Mouse (Mus musculus) bone marrow macrophage, adult 2 months (primary cell): ENCODE measurements around the gene Gng7. TPM values are rescaled to one million over a fixed set of nuclear protein-coding genes. Genes with fewer than 3 reads are reported as not detected.
"Not testable (repeated sequence)": the region's sequence is repeated elsewhere in the genome, so short reads cannot be mapped to it uniquely, and the experiment has no call there.

ENCODE experiments used
- H3K27ac ChIP-seq: 2 replicates; pipeline ENCODE4 v1.5.1; 2012; ENCODE audit warnings: low read depth, low read length; ENCODE audit not compliant: insufficient read depth
- H3K4me1 ChIP-seq: 2 replicates; pipeline ENCODE4 v1.6.1; 2012; ENCODE audit warnings: low read length; ENCODE audit not compliant: control insufficient read depth, insufficient read depth
- H3K4me3 ChIP-seq: 2 replicates; pipeline ENCODE4 v1.5.1; 2012; ENCODE audit warnings: mild to moderate bottlenecking, low read length, moderate library complexity; ENCODE audit not compliant: insufficient read depth
- CTCF ChIP-seq: IDR thresholded peaks from 2 replicates; pipeline ENCODE4 v1.5.1; 2012; ENCODE audit warnings: low read depth, mild to moderate bottlenecking, low read length, moderate library complexity
- POLR2A ChIP-seq: IDR thresholded peaks from 2 replicates; pipeline ENCODE4 v1.6.1; 2012; ENCODE audit warnings: mild to moderate bottlenecking, low read depth, low read length, borderline replicate concordance
- polyA plus RNA-seq: library from polyadenylated mRNA; stranded (reverse); fragments of >200 nt; gene quantifications from 2 replicates; pipeline ENCODE4 v1.2.4, GENCODE M21; 2012; ENCODE audit not compliant: missing spikeins, insufficient read depth, insufficient read length

Gene Gng7
- polyA plus RNA-seq: 3.5 and 4.6 TPM in 2 replicates

DNA sequence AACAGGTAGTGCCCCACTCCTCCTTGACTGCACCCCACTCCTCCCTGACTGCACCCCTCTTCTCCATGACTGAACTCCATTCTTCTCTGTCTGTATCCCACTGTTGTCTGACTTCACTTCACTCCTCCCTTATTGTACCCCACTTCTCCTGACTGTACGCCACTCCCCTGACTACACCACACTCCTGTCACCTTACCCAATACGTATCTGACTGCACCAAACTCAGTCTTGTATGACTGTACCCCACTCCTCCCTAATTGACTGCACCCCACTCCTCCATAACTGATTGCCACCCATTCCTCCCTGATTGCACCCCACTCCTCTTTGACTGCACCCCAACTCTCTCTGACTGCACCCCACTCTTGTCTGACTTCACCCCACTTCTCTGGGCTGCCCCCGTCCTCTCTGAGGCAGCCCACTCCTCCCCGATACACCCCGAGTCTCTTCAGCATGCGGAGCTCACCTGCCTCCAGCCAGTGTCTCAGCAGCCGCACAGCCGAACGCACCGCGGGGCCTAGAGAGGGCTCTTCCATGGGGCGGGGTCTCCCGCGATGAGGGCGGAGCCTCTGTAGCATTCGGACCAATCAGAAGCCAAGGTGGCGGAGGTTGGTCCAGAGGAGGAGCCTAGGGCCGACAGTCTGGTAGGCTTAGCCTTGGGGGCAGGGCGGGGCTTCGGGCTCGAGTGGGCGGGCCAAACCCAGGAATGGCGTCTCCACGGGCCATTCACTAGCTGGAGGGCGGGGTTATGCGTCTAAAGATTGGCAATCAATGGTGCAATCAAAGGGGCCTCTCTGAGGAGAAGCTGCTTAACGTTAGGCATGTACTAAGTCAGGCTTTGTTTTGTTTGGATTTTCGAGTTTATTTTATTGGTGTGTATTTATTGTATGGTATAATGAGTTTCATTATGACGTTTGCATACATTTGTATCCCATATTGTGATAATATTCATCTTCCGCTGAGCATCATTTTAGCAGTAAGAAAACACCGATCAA, at the start of gene Gng7:
TSS of gene Gng7 (minus strand) at position 553 of the 992 bp plus-strand sequence.
- no peak for TF ChIP-seq CTCF
- no peak for TF ChIP-seq POLR2A
- peak within 1 kb of the TSS; percentile 60 for H3K4me3 ChIP-seq
- no peak within 1 kb of the TSS for H3K27ac ChIP-seq
- peaks cover 5% of the 10 kb centered on the region; the same call in 1 of the 2 replicates for H3K4me1 ChIP-seq

DNA sequence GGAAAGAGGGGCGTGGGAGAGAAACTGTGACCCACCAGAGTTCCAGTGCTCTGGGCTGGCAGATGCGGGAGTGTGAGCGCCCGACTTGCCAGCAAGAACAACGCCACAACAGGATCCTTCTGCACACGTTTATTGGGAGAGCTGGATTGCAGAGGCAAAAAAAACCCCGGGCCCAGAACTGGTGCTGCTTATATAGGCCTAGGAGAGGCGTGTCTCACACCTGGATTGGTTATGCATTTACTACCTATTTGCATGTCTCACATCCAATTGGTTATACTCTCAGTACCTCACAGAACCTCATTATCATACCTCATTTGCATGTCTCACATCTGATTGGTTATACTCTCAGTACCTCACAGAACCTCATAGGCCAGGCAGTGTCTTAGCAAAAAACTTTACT, 49.8 kb upstream of the Gng7 start:
- H3K4me1 ChIP-seq, H3K4me3 ChIP-seq, H3K27ac ChIP-seq: not testable (repeated sequence)

- H3K27ac ChIP-seq: no peak overlapping the region
- H3K4me3 ChIP-seq: no peak overlapping the region
- H3K4me1 ChIP-seq: peaks cover 8% of the 10 kb centered on the region; the same call in 1 of the 2 replicates
- no peak for TF ChIP-seq POLR2A
- TF ChIP-seq CTCF: no peak
These were observed 48.0 kb upstream of the Gng7 start for GRCm38 (mm10) chr10:81062710-81063109.

- no peak for TF ChIP-seq POLR2A
- no peak for TF ChIP-seq CTCF
- Histone ChIP-seq H3K4me3 (peak within 1 kb of the TSS; percentile 98), H3K4me1 (peaks cover 8% of the 10 kb centered on the region; the same call in 1 of the 2 replicates), H3K27ac (peak within 1 kb of the TSS; percentile 40)
These were observed 45.1 kb upstream of the Gng7 start, which contains the start of gene Sgta for GRCm38 (mm10) chr10:81059603-81060543. Sgta (minus strand) TSS chr10:81060181.

DNA sequence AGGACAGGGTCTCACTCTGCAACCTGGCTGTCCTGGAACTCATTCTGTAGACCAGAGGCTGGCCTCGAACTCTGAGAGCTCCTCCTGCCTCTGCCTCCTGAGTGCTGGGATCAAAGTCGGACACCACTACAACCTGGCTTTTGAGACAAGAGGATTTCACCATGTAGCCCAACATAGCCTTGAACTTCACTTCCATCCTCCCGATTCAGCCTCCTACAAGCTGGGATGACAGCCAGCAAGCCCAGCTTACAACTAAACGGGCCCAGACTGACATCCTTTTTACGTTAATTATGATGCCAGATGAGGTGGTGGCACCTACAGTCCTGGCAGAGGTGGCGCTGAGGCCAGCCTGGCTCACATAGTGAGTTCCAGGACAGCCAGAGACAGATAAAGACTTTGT, 44.2 kb upstream of the Gng7 start:
- Histone ChIP-seq H3K4me1 (peaks cover 8% of the 10 kb centered on the region; the same call in 1 of the 2 replicates), H3K27ac (no peak overlapping the region), H3K4me3 (peak overlapping the region; percentile 98)
- TF ChIP-seq CTCF (no peak), POLR2A (no peak)

GRCm38 (mm10) chr10:81057406-81058130, 42.8 kb upstream of the Gng7 start:
- Histone ChIP-seq H3K4me3 (no peak overlapping the region), H3K4me1 (peaks cover 8% of the 10 kb centered on the region; the same call in 1 of the 2 replicates), H3K27ac (no peak overlapping the region)
- no peak for TF ChIP-seq POLR2A
- no peak for TF ChIP-seq CTCF

DNA sequence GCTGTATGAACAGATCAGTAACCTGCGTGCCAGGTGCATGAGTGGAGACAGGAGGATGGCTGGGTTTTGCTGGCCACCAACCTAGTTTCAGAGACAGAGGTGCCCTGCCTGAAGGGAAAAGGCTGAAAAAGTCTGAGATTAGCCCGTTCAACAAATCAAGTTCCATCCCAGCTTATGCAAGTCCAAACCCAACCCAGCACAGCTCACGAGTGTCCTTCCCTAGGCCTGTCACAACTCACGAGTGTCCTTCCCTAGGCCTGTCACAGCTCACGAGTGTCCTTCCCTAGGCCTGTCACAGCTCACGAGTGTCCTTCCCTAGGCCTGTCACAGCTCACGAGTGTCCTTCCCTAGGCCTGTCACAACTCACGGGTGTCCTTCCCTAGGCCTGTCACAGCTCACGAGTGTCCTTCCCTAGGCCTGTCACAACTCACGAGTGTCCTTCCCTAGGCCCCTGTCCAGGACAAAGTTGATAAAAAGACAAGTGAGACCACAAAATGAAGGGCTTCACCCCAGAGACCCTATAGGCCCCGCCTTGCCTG, 41.1 kb upstream of the Gng7 start:
- not testable (repeated sequence) for H3K4me3 ChIP-seq, H3K27ac ChIP-seq, H3K4me1 ChIP-seq

DNA sequence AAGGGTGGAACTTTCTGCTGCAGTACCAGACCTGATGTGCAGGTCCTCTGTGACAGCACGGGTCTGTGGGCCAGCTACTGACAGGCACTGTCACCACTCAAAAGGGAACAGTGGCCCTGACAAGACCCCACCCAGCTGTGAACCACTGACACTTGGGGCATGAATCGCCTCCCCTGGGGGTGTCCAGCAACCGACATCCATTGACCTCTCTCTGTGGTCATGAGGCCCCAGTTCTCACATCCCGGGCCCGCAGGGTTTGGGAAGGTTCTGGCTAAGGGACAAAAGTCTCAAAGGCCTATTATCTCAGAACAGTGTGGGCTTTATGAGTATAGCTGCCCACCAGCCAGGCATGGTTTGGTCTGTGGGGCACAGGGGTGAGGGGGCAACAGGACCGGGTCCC, 40.4 kb upstream of the Gng7 start:
- no peak for TF ChIP-seq POLR2A
- Histone ChIP-seq H3K4me1 (peaks cover 6% of the 10 kb centered on the region; the same call in 1 of the 2 replicates), H3K4me3 (no peak overlapping the region), H3K27ac (no peak overlapping the region)

- TF ChIP-seq CTCF (no peak), POLR2A (no peak)
- Histone ChIP-seq H3K4me1 (no peaks in the 10 kb centered on the region), H3K4me3 (no peak overlapping the region), H3K27ac (no peak overlapping the region)
These were observed 37.8 kb upstream of the Gng7 start for GRCm38 (mm10) chr10:81052577-81052976.
